Mouse (Mus musculus): ENCODE measurements at regions not wholly inside any gene's neighbourhood (a gene's known extent, or its start where the extent isn't known, plus 50 kb on each side); places are given as distances from the start of the nearest gene placed in this dataset.
"Not testable (repeated sequence)": the region's sequence is repeated elsewhere in the genome, so short reads cannot be mapped to it uniquely, and the experiment has no call there.

DNA sequence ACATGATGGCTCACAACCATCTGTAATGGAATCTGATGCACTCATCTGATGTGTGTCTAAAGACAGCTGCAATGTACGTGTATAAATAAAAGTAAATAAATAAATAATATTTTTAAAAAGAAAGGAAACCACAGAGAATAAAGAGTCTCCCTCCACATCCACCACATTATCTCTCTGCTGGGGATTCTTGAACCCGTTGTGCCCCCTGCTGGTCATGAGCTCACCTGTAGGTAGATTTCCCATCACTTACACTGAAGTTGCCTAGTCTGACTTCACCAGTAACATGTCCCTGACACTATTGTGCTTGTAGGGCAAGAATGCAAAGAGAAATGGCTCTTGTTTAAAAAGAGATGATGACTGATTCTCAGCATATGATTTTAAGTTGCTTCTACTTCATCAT, 956.1 kb upstream of the Zfp386 start:
- TF ChIP-seq CTCF (IDR thresholded peaks at IDR 0.05; ENCODE audit: low read depth, low read length); POLR2A (IDR thresholded peaks at IDR 0.05; ENCODE audit: extremely low read depth, insufficient read depth, low read length): not testable (repeated sequence)
